Mouse (Mus musculus) heart, embryonic 13.5 days (tissue): ENCODE results near the gene Sox11. TPM values are rescaled to one million over a fixed set of nuclear protein-coding genes. Genes with fewer than 3 reads are reported as not detected.

Experiments
- ATAC-seq: fragments of 200-750 bp; cut with Nextera tagmentation; 2 replicates; pipeline ENCODE4 v1.8.0; 2017; ENCODE audit warnings: moderate TSS enrichment; ENCODE audit not compliant: insufficient number of reproducible peaks, low FRiP score, low TSS enrichment; ENCODE audit errors: extremely low read depth
- H3K27ac ChIP-seq: fragments of 300-500 bp; sonication (generic); replicated peaks from 2 replicates; pipeline ENCODE4 v1.5.1; 2015; ENCODE audit warnings: moderate library complexity, mild to moderate bottlenecking, inconsistent platforms
- H3K27me3 ChIP-seq: fragments of 300-500 bp; sonication (generic); replicated peaks from 2 replicates; pipeline ENCODE4 v1.6.1; 2015; ENCODE audit warnings: mild to moderate bottlenecking, inconsistent platforms
- H3K36me3 ChIP-seq: fragments of 300-500 bp; sonication (generic); 2 replicates; pipeline ENCODE4 v1.6.1; 2015; ENCODE audit warnings: mild to moderate bottlenecking, inconsistent platforms
- H3K4me1 ChIP-seq: fragments of 300-500 bp; sonication (generic); 2 replicates; pipeline ENCODE4 v1.6.1; 2015; ENCODE audit warnings: inconsistent platforms
- H3K4me2 ChIP-seq: fragments of 300-500 bp; sonication (generic); 2 replicates; pipeline ENCODE4 v1.6.1; 2015; ENCODE audit warnings: inconsistent platforms, mild to moderate bottlenecking, moderate library complexity
- H3K4me3 ChIP-seq: fragments of 300-500 bp; sonication (generic); 2 replicates; pipeline ENCODE4 v1.5.1; 2015; ENCODE audit warnings: moderate library complexity, mild to moderate bottlenecking, inconsistent platforms
- H3K9ac ChIP-seq: fragments of 300-500 bp; sonication (generic); 2 replicates; pipeline ENCODE4 v1.6.1; 2015; ENCODE audit warnings: inconsistent platforms, mild to moderate bottlenecking, moderate library complexity
- H3K9me3 ChIP-seq: fragments of 300-500 bp; sonication (generic); 2 replicates; pipeline ENCODE4 v1.6.1; 2016; ENCODE audit warnings: inconsistent platforms
- WGBS: fragments of 180-500 bp; shearing (Covaris S2); methylation state at CpG from one replicate; pipeline ENCODE4 v1.1.7; 2015; ENCODE audit warnings: mixed read lengths; 5-methylcytosine and 5-hydroxymethylcytosine counted together
- polyA plus RNA-seq: library from polyadenylated mRNA; unstranded; fragments of >200 nt; fragmentation: Nextera tagmentation; extraction: Ambion mirVana; gene quantifications from 2 replicates; pipeline ENCODE4 v1.2.1, GENCODE M21; 2015

Sox11 gene
- polyA plus RNA-seq, 1 experiment from 2014 or later = 19.2 TPM

GRCm38 (mm10) chr12:27298721-27299120 lies 43.7 kb downstream of the Sox11 start:
- no peak for ATAC-seq
- WGBS = 80% methylated on average over 3 of the region's 3 CpGs
- H3K36me3 ChIP-seq = no peaks in the 10 kb centered on the region
- H3K9ac ChIP-seq = no peak overlapping the region
- peaks cover 26% of the 10 kb centered on the region; the same call in 1 of the 2 replicates for H3K27me3 ChIP-seq
- no peaks in the 10 kb centered on the region for H3K9me3 ChIP-seq
- no peak overlapping the region for H3K4me2 ChIP-seq
- H3K4me1 ChIP-seq = peaks cover 18% of the 10 kb centered on the region
- no peak overlapping the region for H3K4me3 ChIP-seq
- no peak overlapping the region for H3K27ac ChIP-seq

GRCm38 (mm10) chr12:27294191-27294590 lies 48.2 kb downstream of the Sox11 start:
- Histone ChIP-seq H3K27me3 (peaks cover 29% of the 10 kb centered on the region; the same call in 1 of the 2 replicates), H3K4me2 (no peak overlapping the region), H3K9me3 (no peaks in the 10 kb centered on the region), H3K4me3 (no peak overlapping the region), H3K9ac (no peak overlapping the region), H3K27ac (no peak overlapping the region), H3K36me3 (no peaks in the 10 kb centered on the region), H3K4me1 (peaks cover 34% of the 10 kb centered on the region)
- no peak for ATAC-seq
- 0% methylated on average over 1 of the region's 1 CpGs for WGBS

- Histone ChIP-seq H3K4me1 (peaks cover 34% of the 10 kb centered on the region), H3K9me3 (no peaks in the 10 kb centered on the region), H3K27me3 (peaks cover 25% of the 10 kb centered on the region; the same call in 1 of the 2 replicates), H3K27ac (no peak overlapping the region), H3K4me2 (no peak overlapping the region), H3K36me3 (no peaks in the 10 kb centered on the region), H3K4me3 (no peak overlapping the region), H3K9ac (no peak overlapping the region)
- ATAC-seq = no peak
- WGBS = 56% methylated on average over 10 of the region's 10 CpGs
These were observed 48.6 kb downstream of the Sox11 start for GRCm38 (mm10) chr12:27293736-27294135.

- peaks cover 34% of the 10 kb centered on the region for H3K4me1 ChIP-seq
- H3K27ac ChIP-seq = no peak overlapping the region
- H3K9ac ChIP-seq = no peak overlapping the region
- no peak overlapping the region for H3K4me2 ChIP-seq
- H3K27me3 ChIP-seq = peaks cover 23% of the 10 kb centered on the region; the same call in 1 of the 2 replicates
- H3K9me3 ChIP-seq = no peaks in the 10 kb centered on the region
- no peak overlapping the region for H3K4me3 ChIP-seq
- no peaks in the 10 kb centered on the region for H3K36me3 ChIP-seq
- ATAC-seq = no peak
- 42% methylated on average over 1 of the region's 1 CpGs for WGBS
These were observed 49.2 kb downstream of the Sox11 start for GRCm38 (mm10) chr12:27293208-27293607.
